Mouse (Mus musculus) liver, postnatal 0 days (tissue): Measurements from ENCODE around the gene Chst10. TPM values are rescaled to one million over a fixed set of nuclear protein-coding genes. Genes with fewer than 3 reads are reported as not detected.

Experiments used
- ATAC-seq: fragments of 200-750 bp; cut with Nextera tagmentation; 2 replicates; pipeline ENCODE4 v1.8.0; 2017; ENCODE audit warnings: mild to moderate bottlenecking, moderate library complexity
- DNase-seq: peaks from one replicate; pipeline ENCODE4 v3.0.0-alpha.2; 2016
- H3K27ac ChIP-seq: fragments of 300-500 bp; sonication (generic); 2 replicates; pipeline ENCODE4 v1.5.1; 2014; ENCODE audit warnings: antibody characterized with exemption, moderate library complexity, mild to moderate bottlenecking, low read depth
- H3K27me3 ChIP-seq: fragments of 300-500 bp; sonication (generic); 2 replicates; pipeline ENCODE4 v1.6.1; 2014; ENCODE audit warnings: low read length, control low read depth, mixed read lengths; ENCODE audit not compliant: insufficient read depth
- H3K36me3 ChIP-seq: fragments of 300-500 bp; sonication (generic); replicated peaks from 2 replicates; pipeline ENCODE4 v1.6.1; 2014; ENCODE audit warnings: mild to moderate bottlenecking, control low read depth, low read length, moderate library complexity, mixed read lengths; ENCODE audit not compliant: insufficient read depth
- H3K4me1 ChIP-seq: fragments of 300-500 bp; sonication (generic); 2 replicates; pipeline ENCODE4 v1.6.1; 2014; ENCODE audit warnings: antibody characterized with exemption, mild to moderate bottlenecking, control low read depth; ENCODE audit not compliant: insufficient read depth
- H3K4me2 ChIP-seq: fragments of 300-500 bp; sonication (generic); 2 replicates; pipeline ENCODE4 v1.6.1; 2014; ENCODE audit warnings: low read depth, mild to moderate bottlenecking, low read length, moderate library complexity, mixed read lengths
- H3K4me3 ChIP-seq: fragments of 300-500 bp; sonication (generic); 2 replicates; pipeline ENCODE4 v1.5.1; 2014; ENCODE audit warnings: low read depth, low read length
- H3K9ac ChIP-seq: fragments of 300-500 bp; sonication (generic); replicated peaks from 2 replicates; pipeline ENCODE4 v1.6.1; 2014; ENCODE audit warnings: mild to moderate bottlenecking, moderate library complexity
- H3K9me3 ChIP-seq: fragments of 300-500 bp; sonication (generic); 2 replicates; pipeline ENCODE4 v1.6.1; 2016; ENCODE audit warnings: mild to moderate bottlenecking, control low read depth, low read length, mixed read lengths
- CTCF ChIP-seq: sonication (generic); IDR thresholded peaks from 2 replicates; pipeline ENCODE4 v1.5.1; 2016; ENCODE audit warnings: antibody characterized with exemption, low read depth
- EP300 ChIP-seq: IDR thresholded peaks from 2 replicates; pipeline ENCODE4 v1.6.1; 2016; ENCODE audit warnings: antibody characterized with exemption, low read depth, mild to moderate bottlenecking
- WGBS: fragments of 180-500 bp; shearing (Covaris S2); extraction: QIAGEN DNeasy Blood & Tissue Kit; methylation state at CpG from one replicate; pipeline ENCODE4 v1.1.7; 2014; ENCODE audit not compliant: insufficient replicate concordance; 5-methylcytosine and 5-hydroxymethylcytosine counted together
- polyA plus RNA-seq: library from polyadenylated mRNA; unstranded; fragments of >200 nt; fragmentation: Nextera tagmentation; extraction: Ambion mirVana; gene quantifications from 2 replicates; pipeline ENCODE4 v1.2.1, GENCODE M21; 2015

Chst10 gene
- polyA plus RNA-seq, 1 experiment from 2014 or later, result 0.33 TPM

DNA sequence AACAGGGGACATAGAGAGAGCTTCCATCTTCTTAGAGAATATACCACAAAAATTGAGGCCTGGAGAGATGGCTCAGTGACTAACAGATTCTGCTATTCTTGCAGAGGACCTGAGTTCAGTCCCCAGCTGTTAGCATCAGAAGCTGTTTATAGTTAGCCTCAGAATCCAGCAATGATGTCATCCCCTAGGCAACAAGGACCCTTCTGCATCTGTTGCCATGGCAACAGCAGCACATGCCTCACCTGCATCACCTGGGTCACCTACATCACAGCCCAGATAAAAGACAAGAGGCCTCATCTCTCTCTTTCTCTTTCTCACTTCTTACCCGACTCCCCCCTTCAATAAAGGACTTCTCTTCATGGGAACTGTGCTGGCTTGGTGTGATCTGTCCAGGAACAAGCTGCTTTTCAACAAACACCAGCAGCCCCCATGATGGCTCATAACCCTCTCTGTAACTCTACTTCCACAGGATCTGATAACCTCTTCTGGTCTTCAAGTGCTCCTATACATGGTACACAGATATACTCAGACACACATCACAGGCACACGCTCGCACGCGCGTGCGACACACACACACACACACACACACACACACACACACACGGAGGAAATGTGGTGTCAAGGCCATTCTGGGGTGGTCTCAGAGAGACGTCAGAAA, 37.0 kb downstream of the Chst10 start:
- ATAC-seq (no peak), DNase-seq (no peak)
- Histone ChIP-seq H3K9ac (no peak overlapping the region), H3K27ac (no peak overlapping the region), H3K4me2 (no peak overlapping the region), H3K36me3 (no peaks in the 10 kb centered on the region), H3K4me1 (no peaks in the 10 kb centered on the region), H3K27me3 (no peaks in the 10 kb centered on the region), H3K9me3 (no peaks in the 10 kb centered on the region), H3K4me3 (no peak overlapping the region)
- TF ChIP-seq CTCF (no peak), EP300 (no peak)
- 79% methylated on average over 9 of the region's 9 CpGs for WGBS

GRCm38 (mm10) chr1:38860207-38860606, 37.8 kb downstream of the Chst10 start:
- ATAC-seq (no peak), DNase-seq (no peak)
- no peaks in the 10 kb centered on the region for H3K27me3 ChIP-seq
- no peak overlapping the region for H3K4me2 ChIP-seq
- no peak overlapping the region for H3K27ac ChIP-seq
- no peak overlapping the region for H3K9ac ChIP-seq
- no peaks in the 10 kb centered on the region for H3K9me3 ChIP-seq
- no peaks in the 10 kb centered on the region for H3K36me3 ChIP-seq
- no peaks in the 10 kb centered on the region for H3K4me1 ChIP-seq
- H3K4me3 ChIP-seq, result no peak overlapping the region
- WGBS, result 69% methylated on average over 5 of the region's 5 CpGs
- no peak for TF ChIP-seq CTCF
- no peak for TF ChIP-seq EP300

DNA sequence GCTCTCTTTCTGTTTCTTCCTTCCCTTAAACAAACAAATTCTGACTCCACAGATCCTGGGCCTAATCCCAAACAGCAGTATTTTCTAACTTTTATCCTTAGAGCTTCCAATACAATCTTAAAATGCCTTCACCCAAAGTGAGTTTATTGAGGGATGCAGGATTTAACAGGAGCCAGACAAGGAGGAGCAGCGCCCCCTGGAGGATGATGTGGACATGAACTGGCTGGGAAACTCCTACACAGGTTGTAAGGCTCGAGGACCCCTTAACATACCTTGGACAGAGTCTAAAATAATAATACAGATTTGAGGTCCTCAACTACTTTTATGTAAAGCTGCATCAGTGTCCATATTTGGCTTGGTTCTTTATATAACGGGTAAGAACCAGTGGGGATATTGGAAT, 41.8 kb downstream of the Chst10 start:
- H3K9ac ChIP-seq, result no peak overlapping the region
- no peaks in the 10 kb centered on the region for H3K4me1 ChIP-seq
- H3K9me3 ChIP-seq, result no peaks in the 10 kb centered on the region
- DNase-seq, result peak; percentile 53
- H3K27me3 ChIP-seq, result no peaks in the 10 kb centered on the region
- H3K4me3 ChIP-seq, result no peak overlapping the region
- 12% methylated on average over 3 of the region's 3 CpGs for WGBS
- no peak for ATAC-seq
- no peak overlapping the region for H3K27ac ChIP-seq
- H3K36me3 ChIP-seq, result no peaks in the 10 kb centered on the region
- H3K4me2 ChIP-seq, result no peak overlapping the region
- TF ChIP-seq CTCF, result peak; percentile 74
- no peak for TF ChIP-seq EP300

DNA sequence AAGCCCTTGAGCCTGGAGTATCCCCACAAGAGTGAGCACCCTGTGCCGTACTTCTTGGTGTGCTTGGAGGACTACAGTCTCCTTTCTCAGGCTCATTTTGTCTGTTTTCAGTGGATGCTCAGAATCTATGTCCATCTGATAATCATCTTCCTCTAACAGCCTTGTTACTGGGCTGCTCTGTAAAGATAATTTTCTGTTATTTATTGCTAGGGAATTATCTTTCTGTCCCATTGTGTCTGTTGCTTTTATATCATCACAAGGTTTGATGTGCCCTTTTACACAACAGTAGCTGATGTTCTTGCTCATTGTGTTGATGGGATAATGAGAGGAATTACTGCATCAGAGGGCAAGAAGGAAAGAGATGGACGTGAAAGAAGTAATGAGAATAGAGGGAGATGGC, 45.7 kb downstream of the Chst10 start:
- 63% methylated on average over 2 of the region's 2 CpGs for WGBS

DNA sequence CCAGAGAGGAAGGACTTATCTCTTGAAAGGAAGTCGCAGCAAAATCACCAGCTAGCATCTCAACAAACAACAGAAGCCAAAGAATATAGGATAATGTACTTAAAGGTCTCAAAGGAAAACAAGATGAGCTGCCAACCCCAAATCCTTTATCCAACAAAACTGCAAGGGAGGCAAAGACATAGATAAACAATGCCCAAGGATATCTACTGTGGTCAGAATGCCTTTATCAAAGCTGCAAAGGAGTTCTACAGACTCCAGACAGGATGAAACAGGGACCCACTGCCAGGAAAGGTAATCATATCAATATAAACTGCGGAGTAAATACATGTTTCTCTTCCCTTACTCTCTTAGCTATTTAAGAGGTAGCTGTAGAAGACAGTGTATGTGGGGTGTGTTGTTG, 47.3 kb downstream of the Chst10 start:
- DNase-seq, result no peak
- H3K36me3 ChIP-seq, result no peaks in the 10 kb centered on the region
- H3K27me3 ChIP-seq, result no peaks in the 10 kb centered on the region
- ATAC-seq, result no peak
- H3K4me3 ChIP-seq, result no peak overlapping the region
- no peak overlapping the region for H3K9ac ChIP-seq
- 60% methylated on average over 2 of the region's 2 CpGs for WGBS
- no peaks in the 10 kb centered on the region for H3K9me3 ChIP-seq
- TF ChIP-seq EP300, result no peak
- TF ChIP-seq CTCF, result no peak
- H3K4me2 ChIP-seq, result no peak overlapping the region
- no peaks in the 10 kb centered on the region for H3K4me1 ChIP-seq
- no peak overlapping the region for H3K27ac ChIP-seq

More for the DNA sequence above, 45.7 kb downstream of the Chst10 start:
- Histone ChIP-seq H3K9ac (no peak overlapping the region), H3K27me3 (no peaks in the 10 kb centered on the region), H3K4me2 (no peak overlapping the region), H3K4me1 (no peaks in the 10 kb centered on the region), H3K9me3 (no peaks in the 10 kb centered on the region), H3K4me3 (no peak overlapping the region), H3K36me3 (no peaks in the 10 kb centered on the region), H3K27ac (no peak overlapping the region)
- DNase-seq (no peak), ATAC-seq (no peak)
- no peak for TF ChIP-seq CTCF
- no peak for TF ChIP-seq EP300

GRCm38 (mm10) chr1:38848451-38849289, 49.3 kb downstream of the Chst10 start:
- ATAC-seq (no peak), DNase-seq (no peak)
- Histone ChIP-seq H3K4me1 (no peaks in the 10 kb centered on the region), H3K27ac (no peak overlapping the region), H3K4me3 (no peak overlapping the region), H3K9me3 (no peaks in the 10 kb centered on the region), H3K36me3 (no peaks in the 10 kb centered on the region), H3K9ac (no peak overlapping the region), H3K27me3 (no peaks in the 10 kb centered on the region), H3K4me2 (no peak overlapping the region)
- 84% methylated on average over 2 of the region's 2 CpGs for WGBS
- TF ChIP-seq CTCF, result no peak
- TF ChIP-seq EP300, result no peak
